In genomic region chr5:136172939-136173338, GRCm38 (mm10) we compare ENCODE assay signal across 11 mouse cellular contexts.
"Had no signal": no experiment of that assay in that cellular context is flagged by ENCODE, and none has a peak within 500 bp of the region (broad histone marks: within the 10 kb centered on the region; RNA-seq: fewer than 3 reads in every experiment).

No protein-coding gene starts in this region.

- ATAC-seq: midbrain, embryonic 16.5 days had no signal

- DNase-seq: kidney, adult 18-20 months; kidney, postnatal 10 days; left cerebral cortex, postnatal 4 days; lung, adult 18-20 months; lung, postnatal 14 days; retina, postnatal 1 day had no signal

- H3K9ac ChIP-seq: limb, embryonic 13.5 days; liver, embryonic 14.5 days; neural tube, embryonic 13.5 days had no signal

- H3K27ac ChIP-seq: limb, embryonic 13.5 days; liver, embryonic 14.5 days; midbrain, embryonic 10.5 days; neural tube, embryonic 13.5 days had no signal

- H3K4me2 ChIP-seq: limb, embryonic 13.5 days; neural tube, embryonic 13.5 days had no signal

- H3K4me3 ChIP-seq: limb, embryonic 13.5 days; midbrain, embryonic 10.5 days; neural tube, embryonic 13.5 days had no signal
